Mouse (Mus musculus): ENCODE results near the gene Sebox. TPM values are rescaled to one million over a fixed set of nuclear protein-coding genes. Genes with fewer than 3 reads are reported as not detected.
"Not testable (repeated sequence)": the region's sequence is repeated elsewhere in the genome, so short reads cannot be mapped to it uniquely, and the experiment has no call there.

Sebox gene
- polyA plus RNA-seq, 2 experiments from 2014 or later = not detected

GRCm38 (mm10) chr11:78499004-78499403 is 4.2 kb upstream of the Sebox start, which contains the start of gene Vtn:
Gene Vtn (plus strand): TSS chr11:78499091.
- ATAC-seq = no peak

- ATAC-seq = no peak
Measured at GRCm38 (mm10) chr11:78499543-78499942, 3.7 kb upstream of the Sebox start.

GRCm38 (mm10) chr11:78500623-78501202 is 2.5 kb upstream of the Sebox start:
- ATAC-seq = no peak

- ATAC-seq = no peak
Measured at GRCm38 (mm10) chr11:78501529-78501928, 1.7 kb upstream of the Sebox start.

GRCm38 (mm10) chr11:78505430-78505829 is 2.2 kb downstream of the Sebox start:
- ATAC-seq = no peak

GRCm38 (mm10) chr11:78509148-78509547 is 5.9 kb downstream of the Sebox start:
- no peak for ATAC-seq

GRCm38 (mm10) chr11:78512025-78512957 is 9.0 kb downstream of the Sebox start, which contains the start of the genes Tmem199 and Poldip2:
Gene Tmem199 (minus strand): TSS chr11:78512172.
Gene Poldip2 (plus strand): TSS chr11:78512193.
- ATAC-seq = peak; percentile 98

GRCm38 (mm10) chr11:78513106-78513790 is 10.0 kb downstream of the Sebox start:
- ATAC-seq = no peak

GRCm38 (mm10) chr11:78515549-78516325 is 12.5 kb downstream of the Sebox start:
- ATAC-seq = no peak

GRCm38 (mm10) chr11:78518931-78519330 is 15.7 kb downstream of the Sebox start:
- ATAC-seq = no peak

- no peak for ATAC-seq
Measured at GRCm38 (mm10) chr11:78521880-78522279, 18.6 kb downstream of the Sebox start.

GRCm38 (mm10) chr11:78522481-78522997 is 19.3 kb downstream of the Sebox start:
- ATAC-seq = peak; percentile 51

GRCm38 (mm10) chr11:78523241-78523955 is 20.2 kb downstream of the Sebox start:
- ATAC-seq = no peak

GRCm38 (mm10) chr11:78524838-78525237 is 21.6 kb downstream of the Sebox start:
- ATAC-seq = no peak

GRCm38 (mm10) chr11:78528714-78529113 is 25.5 kb downstream of the Sebox start:
- ATAC-seq = no peak

GRCm38 (mm10) chr11:78530001-78530400 is 26.8 kb downstream of the Sebox start:
- ATAC-seq = no peak

- no peak for ATAC-seq
Measured at GRCm38 (mm10) chr11:78531046-78531445, 27.8 kb downstream of the Sebox start.

- ATAC-seq = not testable (repeated sequence)
Measured at GRCm38 (mm10) chr11:78531515-78531914, 28.3 kb downstream of the Sebox start.

GRCm38 (mm10) chr11:78534516-78534915 is 31.3 kb downstream of the Sebox start:
- ATAC-seq = no peak

- no peak for ATAC-seq
Measured at GRCm38 (mm10) chr11:78535376-78536079, 32.3 kb downstream of the Sebox start.

All from CD4-positive, CD25-positive, alpha-beta regulatory T cell, adult 4 months (primary cell).